Mouse (Mus musculus) urinary bladder, adult 18-20 months (tissue): ENCODE data around the gene Asb18.

Experiments
- DNase-seq, 2 experiments: peaks; one replicate each; pipeline ENCODE4 v3.0.0; 2022; ENCODE audit warnings: low spot score in 2 of 2, mixed read lengths in 2 of 2

Asb18 gene

GRCm38 (mm10) chr1:89971848-89972247 lies 42.6 kb downstream of the Asb18 start:
- no peak for DNase-seq

DNA sequence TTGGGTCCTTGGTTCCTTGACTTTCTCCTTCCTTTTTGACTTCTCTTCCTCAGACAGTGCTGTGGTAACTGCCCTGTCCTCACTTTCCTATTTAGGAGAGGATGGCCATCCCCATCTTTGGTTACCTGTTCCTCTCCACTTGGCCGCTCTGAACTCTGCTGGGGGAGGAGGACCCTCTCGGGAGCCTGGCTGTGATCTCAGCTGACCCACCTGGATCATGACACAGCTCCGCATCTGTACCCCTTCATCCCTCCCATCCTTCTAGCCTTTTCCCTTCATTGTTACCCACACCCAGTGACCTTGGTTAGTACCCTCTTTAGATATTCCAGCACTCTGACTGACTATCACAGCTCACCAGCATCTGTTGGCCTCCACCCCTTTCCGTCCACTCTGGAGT lies 44.8 kb downstream of the Asb18 start:
- no peak for DNase-seq

- DNase-seq, result no peak
Measured at GRCm38 (mm10) chr1:89969072-89969713, 45.3 kb downstream of the Asb18 start.

- peak in 1 of 2 experiments; percentile 14 for DNase-seq
Measured at GRCm38 (mm10) chr1:89968111-89968851, 46.2 kb downstream of the Asb18 start.

GRCm38 (mm10) chr1:89967585-89967984 lies 46.9 kb downstream of the Asb18 start:
- no peak for DNase-seq

DNA sequence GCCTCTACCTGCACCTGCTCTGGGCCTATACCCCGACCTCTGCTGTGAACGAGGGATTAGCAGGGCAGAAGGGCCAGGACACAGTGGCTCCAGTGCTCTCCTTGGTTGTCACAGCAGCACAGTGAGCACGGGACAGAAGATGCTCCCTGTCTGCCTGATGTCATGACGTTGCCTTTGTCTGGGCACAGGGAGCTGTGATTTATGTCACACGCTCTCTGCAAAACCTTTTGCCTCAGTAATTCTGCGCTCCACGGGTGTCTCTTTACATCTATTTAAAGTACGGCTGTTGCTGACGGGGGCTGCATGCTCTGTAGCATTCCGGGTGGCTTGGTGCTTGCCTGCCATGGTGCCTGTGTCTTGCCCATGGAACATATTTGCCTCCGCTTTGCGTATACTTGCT lies 50.0 kb downstream of the Asb18 start:
- no peak for DNase-seq

DNA sequence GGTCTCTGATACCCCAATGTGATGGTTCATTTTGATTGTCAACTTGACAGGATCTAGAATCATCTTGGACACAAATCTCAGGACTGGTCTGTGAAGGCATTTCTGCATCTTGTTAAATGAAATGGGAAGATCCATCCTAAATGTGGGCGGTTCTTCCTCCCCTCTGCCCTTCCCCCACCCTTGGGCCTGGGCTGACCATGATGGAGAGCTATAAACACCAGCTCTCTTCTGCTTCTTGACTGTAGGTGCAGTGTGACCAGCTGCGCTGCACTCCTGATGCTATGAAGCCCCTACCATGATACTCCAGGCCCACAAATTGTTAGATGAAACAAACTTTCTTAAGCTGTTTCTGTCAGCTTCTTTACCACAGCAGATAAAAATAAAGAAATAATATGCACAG lies 51.2 kb downstream of the Asb18 start:
- no peak for DNase-seq

- no peak for DNase-seq
Measured at GRCm38 (mm10) chr1:89962092-89962491, 52.4 kb downstream of the Asb18 start.

DNA sequence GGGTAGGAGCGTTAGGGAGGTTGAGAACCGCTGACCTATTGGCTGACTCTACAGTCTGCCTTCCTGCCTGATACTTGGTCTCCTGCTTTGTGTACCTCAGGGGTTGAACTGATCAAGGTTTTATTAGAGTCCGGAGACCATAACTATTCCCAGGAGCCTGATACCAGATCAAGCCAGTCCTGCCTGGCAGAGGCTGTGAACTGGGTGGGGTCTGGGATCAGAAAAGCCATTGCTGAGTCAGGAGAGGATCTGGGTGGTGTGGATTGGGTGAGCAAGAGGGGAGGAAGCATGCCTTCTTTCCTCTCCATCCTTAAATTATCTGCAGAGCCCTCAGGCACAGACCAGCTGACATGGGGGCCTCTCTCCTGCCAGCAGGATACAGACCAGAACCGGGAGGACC lies 55.1 kb downstream of the Asb18 start:
- no peak for DNase-seq

DNA sequence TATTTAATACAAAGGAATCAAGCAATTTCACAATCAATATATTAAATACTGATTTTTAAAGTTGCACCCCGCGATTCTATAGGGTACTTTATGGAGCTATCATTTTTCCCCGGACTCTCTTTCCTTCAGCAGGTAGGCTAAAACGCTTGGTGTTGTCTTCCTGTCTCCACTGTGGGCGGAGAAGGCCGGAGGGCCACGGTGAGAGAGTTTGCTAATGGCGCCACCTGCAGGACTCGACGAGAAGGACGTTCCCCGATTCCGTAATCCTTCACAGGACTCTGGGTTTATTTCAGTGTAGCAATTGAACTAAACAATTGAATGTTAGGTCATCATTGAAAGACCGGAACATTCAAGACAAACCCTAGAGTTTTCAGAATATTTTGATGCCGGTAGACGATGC lies 71.3 kb downstream of the Asb18 start:
- peak in 1 of 2 experiments; percentile 56 for DNase-seq

DNA sequence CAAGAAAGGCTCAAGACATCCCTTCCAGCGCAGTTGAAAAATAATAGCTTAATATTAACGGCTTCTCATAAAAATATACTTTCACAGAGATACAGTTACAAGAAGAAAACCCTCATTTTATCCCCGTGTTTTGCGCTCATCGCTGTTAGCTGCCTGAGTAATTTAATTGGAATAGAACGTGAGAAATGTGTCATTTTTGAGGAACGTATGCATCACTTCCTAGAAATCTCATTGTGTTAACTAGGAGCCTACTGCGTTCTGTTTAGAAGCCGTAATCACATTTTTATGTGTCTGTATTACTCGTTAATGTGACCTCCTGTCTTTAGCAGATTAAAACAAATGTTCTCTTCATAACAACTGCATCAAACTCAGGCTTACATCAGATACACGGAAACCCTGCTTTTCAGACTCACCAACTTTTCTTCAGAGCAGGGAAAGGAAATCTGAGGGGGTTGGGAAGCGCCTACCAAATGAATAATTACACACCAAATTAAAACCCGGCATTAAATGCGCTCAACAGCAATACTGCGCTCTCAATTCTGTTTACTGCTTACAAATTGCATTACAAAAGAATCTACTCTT lies 72.0 kb downstream of the Asb18 start:
- DNase-seq, result no peak

DNA sequence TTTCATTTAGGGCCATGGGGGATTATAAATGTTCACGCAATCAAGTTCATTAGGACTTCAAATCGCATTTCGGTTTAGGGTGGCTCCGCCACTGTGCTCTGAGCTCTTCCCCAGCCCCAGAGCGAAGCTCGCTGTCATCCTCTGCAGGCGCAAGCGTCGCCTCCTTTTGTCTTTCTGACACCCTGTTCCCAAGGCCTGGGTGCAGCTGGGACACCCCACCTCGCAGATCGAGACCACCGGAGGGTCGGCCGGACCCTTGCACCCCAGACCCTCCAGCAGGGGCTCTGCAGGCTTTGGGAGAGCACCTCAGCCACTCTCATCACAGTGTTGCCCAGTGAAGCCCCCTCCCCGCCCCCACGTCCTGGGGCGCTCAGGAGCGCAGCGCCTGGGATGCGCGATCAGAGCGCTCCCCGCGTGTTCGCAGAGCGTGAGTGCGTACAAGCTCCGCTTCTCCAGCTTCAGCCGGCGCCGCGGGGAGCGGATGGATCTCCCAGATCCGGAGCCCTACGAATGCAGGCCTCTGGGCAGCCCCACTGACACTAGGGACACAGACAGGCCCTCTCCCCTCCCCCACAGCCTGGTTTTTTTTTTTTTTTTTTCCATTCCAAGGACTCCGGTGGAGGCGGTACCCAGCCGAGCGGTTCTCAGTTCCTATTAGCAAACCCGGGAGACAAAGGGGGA lies 72.6 kb downstream of the Asb18 start:
- no peak for DNase-seq

- DNase-seq, result no peak
Measured at GRCm38 (mm10) chr1:89940961-89941524, 73.4 kb downstream of the Asb18 start.

- peak; percentile 45 to 71 for DNase-seq
Measured at GRCm38 (mm10) chr1:89939981-89940726, 74.3 kb downstream of the Asb18 start.

DNA sequence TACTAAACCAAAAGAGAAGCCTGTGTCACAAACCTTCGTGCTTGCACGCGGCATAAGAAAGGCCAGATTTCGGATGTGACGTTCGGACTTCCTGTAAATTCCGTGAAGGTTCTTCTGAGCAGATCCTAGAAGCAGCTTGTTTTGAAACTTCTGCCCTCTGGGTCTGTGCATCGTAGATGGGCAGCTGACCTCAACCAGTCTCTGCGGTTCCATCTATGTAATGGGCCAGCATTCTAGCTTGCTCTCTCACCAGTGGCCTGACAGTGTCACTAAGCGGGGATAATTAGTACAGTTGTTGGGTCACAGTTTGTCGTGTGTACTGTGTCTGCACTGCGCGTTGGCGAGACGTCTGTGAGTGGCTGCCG lies 74.9 kb downstream of the Asb18 start:
- DNase-seq, result no peak

DNA sequence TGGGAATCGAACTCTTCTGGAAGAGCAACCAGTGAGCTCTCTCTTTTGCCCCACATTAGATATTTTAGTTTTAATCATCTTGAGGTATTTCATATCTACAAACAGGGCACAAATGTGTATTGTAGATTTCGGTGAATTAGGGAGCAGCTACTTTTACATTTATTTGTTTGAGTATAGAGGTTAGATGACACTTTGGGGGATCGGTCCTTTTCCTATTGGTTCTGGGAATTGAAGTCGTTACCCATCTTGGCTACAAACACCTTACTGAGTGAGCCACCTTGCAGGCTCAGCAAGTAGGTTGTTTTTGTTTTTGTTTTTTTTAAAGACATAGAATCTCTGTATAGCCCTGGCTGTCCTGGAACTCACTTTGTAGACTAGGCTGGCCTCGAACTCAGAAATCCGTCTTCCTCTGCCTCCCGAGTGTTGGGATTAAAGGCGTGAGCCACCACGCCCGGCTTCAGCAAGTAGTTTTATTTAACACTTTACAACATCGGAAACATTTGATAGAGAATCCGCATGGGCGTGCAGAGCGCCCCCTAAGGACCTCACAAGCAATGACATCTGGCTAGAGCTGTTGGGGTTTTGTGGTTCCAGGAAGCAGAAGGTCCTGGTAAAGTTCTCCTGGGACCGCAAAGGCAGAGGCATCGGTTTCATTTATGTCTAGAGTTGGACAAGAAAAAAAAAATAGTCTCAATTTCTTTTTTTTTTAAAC lies 75.4 kb downstream of the Asb18 start:
- DNase-seq, result no peak

DNA sequence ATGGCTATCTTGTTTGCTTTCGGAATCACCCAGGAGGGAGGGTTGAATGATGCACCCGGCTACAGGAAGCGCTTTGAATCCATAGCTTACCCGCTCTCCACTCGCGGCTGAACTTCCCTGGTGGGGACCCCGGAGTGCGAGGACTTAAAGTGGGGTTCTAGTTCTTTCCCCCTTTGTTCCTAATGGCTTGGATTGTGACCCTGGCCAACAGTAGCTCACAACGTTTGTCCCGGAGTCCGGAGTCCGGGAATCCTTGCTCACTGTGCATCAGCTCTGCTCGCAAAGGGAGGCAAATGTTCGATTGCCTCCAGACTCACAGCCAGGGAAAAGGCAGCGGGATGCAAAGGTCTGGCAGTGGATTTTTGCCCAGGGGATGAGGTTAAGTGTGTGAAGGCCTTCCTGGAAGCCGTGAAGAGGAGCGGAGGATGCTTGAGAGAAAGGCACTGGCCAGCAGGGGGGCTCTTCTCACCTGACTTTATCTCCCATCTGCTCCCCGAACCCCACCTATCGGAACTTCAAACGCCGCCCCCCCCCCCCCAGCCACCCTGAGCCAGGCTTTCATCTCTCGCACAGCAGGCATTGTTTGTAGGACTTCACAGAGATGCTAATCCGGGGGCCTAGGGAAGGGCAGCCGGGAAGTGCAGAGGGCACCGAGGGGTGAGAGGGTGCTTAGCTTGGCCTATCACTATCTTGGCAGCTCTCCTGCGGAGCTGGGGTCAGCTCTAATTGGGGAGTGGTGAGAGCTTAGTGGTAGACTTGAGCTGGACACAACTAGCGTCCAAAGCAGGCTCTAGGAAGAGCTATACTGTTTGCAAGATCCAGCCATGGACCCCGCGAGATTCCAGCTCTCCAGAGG lies 78.7 kb downstream of the Asb18 start:
- DNase-seq, result no peak

- DNase-seq, result no peak
Measured at GRCm38 (mm10) chr1:89934316-89935260, 79.9 kb downstream of the Asb18 start.

DNA sequence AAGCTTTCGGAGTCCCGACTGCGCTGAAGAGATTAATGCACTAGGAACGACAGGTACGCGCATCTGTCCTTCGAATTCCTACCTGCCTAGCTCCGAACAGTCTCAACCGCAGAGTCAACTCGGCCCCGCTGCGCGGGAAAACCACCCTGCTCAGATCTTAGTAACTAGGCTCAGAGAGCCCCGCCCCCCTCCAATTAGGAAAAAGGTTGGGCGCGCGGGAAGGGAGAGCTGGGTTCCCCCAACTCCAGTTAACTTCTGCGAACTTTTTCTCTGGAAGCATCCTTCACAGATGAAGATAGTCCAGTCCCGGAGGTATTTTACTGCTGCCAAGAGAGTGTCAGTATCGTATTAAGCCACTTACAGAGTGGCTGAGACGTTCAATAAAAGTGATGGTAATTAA lies 80.7 kb downstream of the Asb18 start:
- DNase-seq, result no peak
